Mouse (Mus musculus) liver, adult 2 months (tissue): ENCODE measurements around the gene Tldc2.

ENCODE experiments used
- CTCF ChIP-seq: fragments of 200-500 bp; IDR thresholded peaks from 2 replicates; pipeline ENCODE4 v1.5.1; 2011; ENCODE audit warnings: low read depth, low read length, control low read depth
- POLR2A ChIP-seq: fragments of 200-500 bp; IDR thresholded peaks from 2 replicates; pipeline ENCODE4 v1.6.1; 2011; ENCODE audit warnings: low read length, control low read depth; ENCODE audit not compliant: insufficient read depth; ENCODE audit errors: extremely low read depth

- no peak for TF ChIP-seq CTCF
- no peak for TF ChIP-seq POLR2A
Measured at GRCm38 (mm10) chr2:157108236-157108635, 21.4 kb downstream of the Tldc2 start.
